Mouse (Mus musculus) mouse embryonic stem cell (cell line): ENCODE measurements around the gene Akr7a5.

Experiments
- in situ Hi-C, 2 experiments: fragments of 300-500 bp; cut with MboI; formaldehyde crosslinking; loops; 1 replicate in 1 of 2; 3 replicates in 1 of 2; pipeline ENCODE4 v1.14.3; 2019 to 2020; ENCODE audit warnings: low sequenced_read_pairs in 2 of 2, low pct_unique_long_range_greater_than_20kb in 1 of 2, mixed read lengths in 1 of 2; ENCODE audit not compliant: unreplicated experiment in 1 of 2

The Akr7a5 gene

DNA sequence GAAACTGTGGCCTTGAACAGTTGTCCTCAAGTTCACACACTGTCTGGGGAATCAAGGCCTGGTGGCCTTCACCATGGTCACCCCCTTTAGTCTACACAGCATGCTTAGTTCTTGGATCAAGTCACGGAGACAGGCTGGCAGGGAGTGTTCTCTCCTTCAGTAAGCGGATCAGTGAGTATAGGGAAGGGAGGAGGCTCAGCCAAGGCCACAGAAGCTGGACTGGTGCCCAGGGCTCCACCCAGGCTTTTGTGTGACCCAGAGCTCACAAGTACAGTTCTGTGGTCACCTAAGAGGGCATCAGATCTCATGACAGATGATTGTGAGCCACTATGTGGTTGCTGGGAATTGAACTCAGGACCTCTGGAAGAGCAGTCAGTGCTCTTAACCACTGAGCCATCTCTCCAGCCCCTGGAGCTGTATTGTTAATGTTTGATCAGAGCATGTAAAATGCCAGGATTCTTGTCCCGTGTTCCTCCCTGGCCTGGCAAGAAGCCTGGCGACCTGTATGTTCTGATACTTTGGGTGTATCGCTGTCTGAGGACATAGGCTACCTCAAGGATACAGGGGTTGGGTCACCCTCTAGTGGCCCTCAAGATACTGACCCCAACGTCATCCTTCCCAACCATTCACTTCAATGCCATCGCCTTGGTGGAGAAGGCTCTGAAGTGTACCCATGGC lies 31.2 kb downstream of the Akr7a5 start:
- in situ Hi-C loops: no loop called here

DNA sequence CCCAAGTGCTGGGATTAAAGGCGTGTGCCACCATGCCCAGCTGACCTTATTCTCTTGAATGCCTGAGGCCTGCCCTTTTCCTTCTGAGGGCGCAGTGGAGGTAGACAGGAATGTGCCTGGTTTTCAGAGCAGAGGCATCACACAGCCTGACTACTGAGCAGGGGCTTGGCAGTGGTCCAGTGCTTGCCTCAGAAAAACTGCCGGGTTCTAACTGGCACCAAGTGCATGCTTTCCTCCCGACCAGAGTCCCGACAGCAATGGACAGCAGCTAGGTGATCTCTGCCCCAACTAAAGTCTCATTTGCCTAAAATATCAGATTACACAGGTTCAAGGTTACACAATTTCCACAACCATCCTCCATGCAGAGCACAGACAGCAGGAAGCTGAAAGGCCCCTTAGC lies 33.2 kb downstream of the Akr7a5 start:
- in situ Hi-C loops: no loop called here

DNA sequence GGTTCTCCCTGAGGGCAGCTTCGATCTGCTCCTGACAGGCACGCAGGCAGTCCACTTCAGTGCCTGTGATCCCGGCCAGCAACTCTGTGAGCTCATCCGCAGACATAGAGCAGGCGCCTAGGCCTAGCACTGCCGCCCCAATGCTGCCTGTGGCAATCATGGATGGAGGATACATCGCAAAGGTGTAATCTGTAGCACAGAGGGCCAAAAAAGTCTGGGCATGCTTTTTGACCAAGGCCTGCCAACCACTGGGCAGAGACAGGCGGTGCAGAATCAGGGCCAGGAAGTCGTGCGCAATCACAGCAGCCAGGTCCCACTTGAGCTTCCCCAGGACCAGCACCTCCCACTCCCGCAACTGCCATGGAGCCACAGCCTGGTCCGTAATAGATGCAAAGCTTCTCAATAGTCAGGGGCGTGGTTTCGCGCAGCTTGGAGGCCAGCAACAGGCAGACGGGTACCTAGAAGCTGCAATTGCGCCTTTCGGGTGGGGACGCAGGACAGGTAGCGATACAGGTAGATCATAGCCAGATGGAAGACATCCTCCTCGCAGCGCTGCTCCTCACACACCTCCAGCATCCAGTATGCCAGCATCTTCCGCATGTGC lies 35.0 kb downstream of the Akr7a5 start:
- in situ Hi-C loops: no loop called here

DNA sequence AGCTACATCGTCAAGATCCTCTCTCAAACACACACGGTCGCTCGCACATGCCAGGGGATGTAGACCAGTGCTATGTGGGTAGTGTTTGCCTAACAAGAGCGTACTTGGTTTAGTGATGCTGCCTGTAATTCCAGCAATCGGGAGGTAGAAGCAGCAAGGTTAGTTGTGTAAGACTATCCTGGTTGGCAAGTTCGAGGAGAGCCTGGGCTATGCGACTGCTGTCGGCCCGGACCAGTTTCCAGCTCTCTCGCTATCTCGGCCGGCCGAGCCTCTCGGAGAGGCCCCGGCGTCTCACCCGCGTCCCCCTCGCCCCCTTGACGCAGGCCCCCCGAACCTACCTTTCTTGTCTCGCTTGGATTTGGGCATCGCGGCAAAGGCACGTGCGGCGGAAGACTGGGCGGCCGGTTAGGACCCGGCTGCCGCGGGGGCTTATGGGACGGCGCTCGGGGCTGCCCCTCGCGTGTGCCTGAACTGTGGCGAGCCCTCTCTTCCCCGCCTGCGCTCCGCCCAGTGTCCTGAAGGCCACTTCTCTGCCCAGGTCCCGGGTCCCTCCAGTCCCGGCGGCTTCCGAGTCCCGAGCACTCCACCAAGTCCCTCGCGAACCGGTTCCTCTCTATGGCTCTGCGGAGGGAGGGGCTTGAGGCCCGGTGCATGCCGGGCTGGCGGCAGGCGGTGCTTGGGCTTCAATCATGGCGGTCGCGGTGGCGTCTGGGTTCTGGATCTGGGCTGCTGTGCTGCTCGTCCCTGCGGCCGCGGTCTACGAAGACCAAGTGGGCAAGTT lies 41.6 kb downstream of the Akr7a5 start, which contains the start of the genes Mrto4, Emc1 and Ubr4:
Gene Mrto4 (minus strand): TSS at position 646 of the 781 bp plus-strand sequence.
Gene Emc1 (plus strand): TSS at position 657 of the 781 bp plus-strand sequence.
Gene Ubr4 (plus strand): TSS at position 679 of the 781 bp plus-strand sequence.
- in situ Hi-C loops: no loop called here

- in situ Hi-C loops: no loop called here
Observed at GRCm38 (mm10) chr4:139352832-139353231, 42.3 kb downstream of the Akr7a5 start.

DNA sequence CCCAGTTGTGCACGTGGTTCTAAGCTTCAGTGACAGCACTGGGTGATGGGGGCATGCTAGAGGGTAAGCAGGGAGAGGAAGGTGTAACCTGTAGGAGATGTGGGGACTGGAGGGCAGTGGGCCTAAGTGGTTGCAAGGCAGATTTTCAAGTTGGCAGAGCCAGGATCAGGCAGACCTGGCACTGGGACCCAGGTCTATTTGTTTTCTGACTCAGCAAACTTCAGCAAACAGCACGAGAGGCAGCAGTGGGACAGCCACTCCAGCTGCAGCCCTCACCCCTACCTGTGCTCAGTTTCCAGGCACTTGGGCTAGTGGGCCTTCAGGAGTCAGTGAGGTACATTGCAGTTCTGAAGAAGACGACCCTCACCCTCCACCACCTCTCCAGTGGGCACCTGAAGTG lies 46.7 kb downstream of the Akr7a5 start:
- in situ Hi-C loops: no loop called here

GRCm38 (mm10) chr4:139360761-139361548 lies 50.4 kb downstream of the Akr7a5 start:
- in situ Hi-C loops: no loop called here

DNA sequence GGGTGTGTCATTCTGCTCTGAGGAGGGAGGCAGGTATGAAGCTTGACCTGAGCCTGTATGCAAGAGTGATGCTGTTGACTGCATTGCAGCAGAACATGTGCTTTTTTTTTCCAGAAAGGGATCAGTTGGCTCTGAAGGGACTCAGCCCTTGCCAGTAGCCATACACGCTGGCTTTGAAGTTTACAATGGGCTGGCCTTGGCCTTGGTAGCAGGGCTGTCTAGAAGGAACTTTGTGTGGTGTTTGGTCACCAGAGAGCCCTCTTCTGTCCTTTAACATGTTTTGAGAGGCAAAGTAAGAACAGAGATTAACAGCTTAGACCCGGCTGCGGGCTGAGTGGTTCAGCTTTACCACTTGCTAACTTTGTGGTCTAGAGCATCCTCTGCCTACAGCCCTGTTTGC lies 56.8 kb downstream of the Akr7a5 start:
- in situ Hi-C loops: no loop called here
